Mouse (Mus musculus): Measurements from ENCODE around the gene Pcdh8. TPM values are rescaled to one million over a fixed set of nuclear protein-coding genes. Genes with fewer than 3 reads are reported as not detected.
A peak's percentile ranks its signal among the peaks of the same experiment; 100 is the strongest.

The Pcdh8 gene
- 1.6 and 1.9 TPM in 2 replicates for polyA plus RNA-seq (2015; fragmentation: Nextera tagmentation; extraction: Ambion mirVana)

DNA sequence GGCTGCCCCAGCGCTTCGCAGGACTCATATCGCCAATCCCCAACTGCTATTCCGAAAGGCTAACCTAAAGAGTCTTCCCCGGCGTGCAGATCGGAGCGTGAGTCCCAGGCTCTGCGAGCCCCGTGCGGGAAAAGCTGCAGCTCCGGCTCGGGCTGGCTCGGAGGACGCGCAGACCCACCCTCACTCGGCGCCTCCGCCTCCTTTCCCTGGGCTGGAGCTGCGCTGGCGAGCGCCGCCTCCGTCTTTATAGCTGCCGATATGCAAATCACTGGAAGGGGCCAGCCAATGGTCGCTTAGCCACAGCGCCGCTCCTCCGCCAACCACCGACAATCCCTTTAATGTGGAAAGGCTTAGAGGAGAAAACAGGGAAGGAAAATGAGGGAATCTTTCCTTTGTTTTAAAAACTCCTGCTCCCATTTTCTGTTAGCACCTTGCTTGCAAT is at the start of gene Pcdh8:
Pcdh8 (minus strand) TSS at position 219 of the 442 bp plus-strand sequence.
- Histone ChIP-seq H3K36me3 (ENCODE audit: insufficient read depth, low read length) (no peaks in the 10 kb centered on the region), H3K4me1 (ENCODE audit: insufficient read depth, low read length) (peaks cover 34% of the 10 kb centered on the region)

DNA sequence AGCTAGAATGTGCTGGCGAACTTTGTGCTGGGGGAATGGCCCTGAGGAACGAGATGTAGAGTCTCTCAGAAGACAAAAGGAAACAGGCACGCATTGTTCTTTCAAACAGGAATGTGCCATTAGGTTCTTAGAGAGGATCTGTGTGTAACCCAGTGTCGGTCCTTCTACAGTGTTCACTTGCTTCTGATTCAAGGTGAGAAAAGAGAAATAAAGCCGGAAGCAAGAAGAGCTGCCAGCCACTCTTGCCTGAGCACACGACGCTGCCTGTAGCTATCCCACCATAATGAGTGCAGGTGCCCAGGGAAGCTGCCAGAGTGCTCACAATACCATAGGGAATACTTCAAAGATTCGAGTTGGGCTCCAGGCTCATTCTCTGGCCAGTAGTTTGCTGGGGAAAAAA is 43.6 kb upstream of the Pcdh8 start:
- no peaks in the 10 kb centered on the region for H3K36me3 ChIP-seq (ENCODE audit: insufficient read depth, low read length)
- no peak overlapping the region for H3K9ac ChIP-seq (replicated peaks; ENCODE audit: low read length)
- ATAC-seq (ENCODE audit: low FRiP score, low TSS enrichment): no peak
- H3K27me3 ChIP-seq (ENCODE audit: insufficient read depth, low read length): no peaks in the 10 kb centered on the region
- no peak overlapping the region for H3K4me3 ChIP-seq (ENCODE audit: low read length)
- no peak overlapping the region for H3K4me2 ChIP-seq (replicated peaks; ENCODE audit: low read depth, low read length)
- no peaks in the 10 kb centered on the region for H3K9me3 ChIP-seq (ENCODE audit: low read length)
- H3K4me1 ChIP-seq (ENCODE audit: insufficient read depth, low read length): no peaks in the 10 kb centered on the region
- H3K27ac ChIP-seq (ENCODE audit: low read length): no peak overlapping the region
- WGBS: 67% methylated on average over 8 of the region's 8 CpGs

More for the DNA sequence above, at the start of gene Pcdh8:
- peak within 1 kb of the TSS; percentile 49 for H3K9ac ChIP-seq (replicated peaks; ENCODE audit: low read length)
- no peak within 1 kb of the TSS for H3K27ac ChIP-seq (ENCODE audit: low read length)
- peaks cover 88% of the 10 kb centered on the region for H3K27me3 ChIP-seq (ENCODE audit: insufficient read depth, low read length)
- no peaks in the 10 kb centered on the region for H3K9me3 ChIP-seq (ENCODE audit: low read length)
- WGBS: under 1% methylated on average over 30 of the region's 30 CpGs
- H3K4me2 ChIP-seq (replicated peaks; ENCODE audit: low read depth, low read length): peak within 1 kb of the TSS; percentile 74
- peak; percentile 94 for ATAC-seq (ENCODE audit: low FRiP score, low TSS enrichment)
- peak within 1 kb of the TSS; percentile 47 for H3K4me3 ChIP-seq (ENCODE audit: low read length)

DNA sequence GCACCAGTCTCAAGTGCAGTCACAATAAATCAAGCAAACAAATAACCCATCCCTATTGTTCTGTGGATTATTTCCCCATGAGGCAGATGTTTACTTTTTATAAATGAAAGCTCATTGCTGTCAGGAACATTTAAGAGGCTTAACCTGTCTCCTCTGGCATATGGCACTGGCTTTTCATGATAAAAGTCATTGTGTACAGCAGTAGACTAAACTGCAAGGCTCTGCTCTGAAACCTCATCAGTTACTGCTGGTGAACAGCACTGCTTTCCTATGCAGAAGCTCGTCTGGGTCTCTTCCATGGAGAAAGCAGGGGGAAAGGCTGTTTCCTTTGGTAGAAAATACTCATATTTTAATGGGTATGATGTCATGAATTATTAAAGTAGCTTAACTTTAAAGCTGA is 43.0 kb upstream of the Pcdh8 start:
- WGBS: 30% methylated on average over 1 of the region's 1 CpGs
- no peak overlapping the region for H3K9ac ChIP-seq (replicated peaks; ENCODE audit: low read length)
- H3K27ac ChIP-seq (ENCODE audit: low read length): no peak overlapping the region
- H3K9me3 ChIP-seq (ENCODE audit: low read length): no peaks in the 10 kb centered on the region
- H3K4me2 ChIP-seq (replicated peaks; ENCODE audit: low read depth, low read length): no peak overlapping the region
- no peak overlapping the region for H3K4me3 ChIP-seq (ENCODE audit: low read length)
- no peaks in the 10 kb centered on the region for H3K27me3 ChIP-seq (ENCODE audit: insufficient read depth, low read length)
- H3K4me1 ChIP-seq (ENCODE audit: insufficient read depth, low read length): no peaks in the 10 kb centered on the region
- H3K36me3 ChIP-seq (ENCODE audit: insufficient read depth, low read length): no peaks in the 10 kb centered on the region
- ATAC-seq (ENCODE audit: low FRiP score, low TSS enrichment): no peak

DNA sequence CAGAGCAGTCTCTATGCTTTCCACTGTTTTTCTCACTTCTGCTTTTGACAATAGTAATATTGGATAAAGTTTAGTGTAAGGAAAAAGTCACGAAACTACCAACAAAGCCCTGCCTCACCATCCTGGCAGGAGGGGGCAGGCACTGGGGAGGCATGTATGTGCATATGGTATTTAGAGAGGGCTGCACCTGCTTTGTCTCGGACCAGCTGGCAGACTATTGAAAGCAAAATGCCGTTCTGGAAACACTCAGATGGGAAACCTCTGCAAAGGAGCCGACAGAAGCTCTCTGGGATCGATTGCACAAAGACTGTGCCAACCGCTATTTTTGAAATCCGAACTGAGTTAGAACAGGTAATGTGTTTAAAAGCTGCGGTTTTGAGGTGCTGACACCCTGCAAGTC is 22.1 kb upstream of the Pcdh8 start:
- no peaks in the 10 kb centered on the region for H3K27me3 ChIP-seq (ENCODE audit: insufficient read depth, low read length)
- H3K9ac ChIP-seq (replicated peaks; ENCODE audit: low read length): no peak overlapping the region
- no peak overlapping the region for H3K4me2 ChIP-seq (replicated peaks; ENCODE audit: low read depth, low read length)
- ATAC-seq (ENCODE audit: low FRiP score, low TSS enrichment): no peak
- no peaks in the 10 kb centered on the region for H3K36me3 ChIP-seq (ENCODE audit: insufficient read depth, low read length)
- H3K9me3 ChIP-seq (ENCODE audit: low read length): no peaks in the 10 kb centered on the region
- H3K4me3 ChIP-seq (ENCODE audit: low read length): no peak overlapping the region
- no peaks in the 10 kb centered on the region for H3K4me1 ChIP-seq (ENCODE audit: insufficient read depth, low read length)
- no peak overlapping the region for H3K27ac ChIP-seq (ENCODE audit: low read length)
- 74% methylated on average over 8 of the region's 8 CpGs for WGBS

GRCm38 (mm10) chr14:79789535-79789934 is 18.4 kb upstream of the Pcdh8 start:
- no peak overlapping the region for H3K4me3 ChIP-seq (ENCODE audit: low read length)
- 45% methylated on average over 4 of the region's 4 CpGs for WGBS
- H3K27me3 ChIP-seq (ENCODE audit: insufficient read depth, low read length): no peaks in the 10 kb centered on the region
- no peak overlapping the region for H3K4me2 ChIP-seq (replicated peaks; ENCODE audit: low read depth, low read length)
- no peaks in the 10 kb centered on the region for H3K36me3 ChIP-seq (ENCODE audit: insufficient read depth, low read length)
- H3K9me3 ChIP-seq (ENCODE audit: low read length): no peaks in the 10 kb centered on the region
- ATAC-seq (ENCODE audit: low FRiP score, low TSS enrichment): no peak
- no peaks in the 10 kb centered on the region for H3K4me1 ChIP-seq (ENCODE audit: insufficient read depth, low read length)
- H3K9ac ChIP-seq (replicated peaks; ENCODE audit: low read length): no peak overlapping the region
- no peak overlapping the region for H3K27ac ChIP-seq (ENCODE audit: low read length)

DNA sequence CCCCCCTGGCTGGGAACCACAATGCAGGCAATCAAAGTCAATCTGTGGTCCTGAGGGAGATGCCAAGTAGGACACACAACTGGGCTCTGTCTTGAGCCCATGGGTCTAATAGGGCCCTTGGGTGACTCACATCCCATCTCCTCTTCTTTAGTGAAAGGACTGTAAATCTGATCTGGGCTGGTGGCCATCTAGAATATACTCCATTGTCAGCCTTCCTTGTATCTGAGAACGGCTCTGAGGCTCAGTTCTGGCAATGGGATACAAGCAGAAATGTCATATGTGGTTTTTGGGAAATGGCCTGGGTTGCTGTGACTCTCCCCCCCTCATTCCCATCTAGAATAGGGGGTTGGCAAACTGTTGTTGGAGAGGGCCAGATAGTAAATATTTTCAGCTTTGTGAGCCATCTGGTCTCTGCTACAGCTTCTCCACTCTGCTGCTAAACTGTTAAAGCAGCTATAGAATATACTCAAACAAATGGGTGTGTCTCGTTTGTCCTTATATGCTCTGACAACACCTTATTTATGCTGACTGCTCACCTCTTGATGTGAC is 17.6 kb upstream of the Pcdh8 start:
- Histone ChIP-seq H3K36me3 (ENCODE audit: insufficient read depth, low read length) (no peaks in the 10 kb centered on the region), H3K9me3 (ENCODE audit: low read length) (no peaks in the 10 kb centered on the region)
- 58% methylated on average over 2 of the region's 2 CpGs for WGBS

GRCm38 (mm10) chr14:79787918-79788317 is 16.8 kb upstream of the Pcdh8 start:
- H3K9ac ChIP-seq (replicated peaks; ENCODE audit: low read length): no peak overlapping the region
- ATAC-seq (ENCODE audit: low FRiP score, low TSS enrichment): no peak
- H3K27me3 ChIP-seq (ENCODE audit: insufficient read depth, low read length): no peaks in the 10 kb centered on the region
- no peaks in the 10 kb centered on the region for H3K9me3 ChIP-seq (ENCODE audit: low read length)
- H3K4me3 ChIP-seq (ENCODE audit: low read length): no peak overlapping the region
- no peaks in the 10 kb centered on the region for H3K4me1 ChIP-seq (ENCODE audit: insufficient read depth, low read length)
- H3K36me3 ChIP-seq (ENCODE audit: insufficient read depth, low read length): no peaks in the 10 kb centered on the region
- H3K4me2 ChIP-seq (replicated peaks; ENCODE audit: low read depth, low read length): no peak overlapping the region
- no peak overlapping the region for H3K27ac ChIP-seq (ENCODE audit: low read length)
- WGBS: 70% methylated on average over 6 of the region's 6 CpGs

More for the DNA sequence above, 17.6 kb upstream of the Pcdh8 start:
- H3K4me3 ChIP-seq (ENCODE audit: low read length): no peak overlapping the region
- no peaks in the 10 kb centered on the region for H3K4me1 ChIP-seq (ENCODE audit: insufficient read depth, low read length)
- no peak for ATAC-seq (ENCODE audit: low FRiP score, low TSS enrichment)
- no peaks in the 10 kb centered on the region for H3K27me3 ChIP-seq (ENCODE audit: insufficient read depth, low read length)
- no peak overlapping the region for H3K4me2 ChIP-seq (replicated peaks; ENCODE audit: low read depth, low read length)
- H3K27ac ChIP-seq (ENCODE audit: low read length): no peak overlapping the region
- no peak overlapping the region for H3K9ac ChIP-seq (replicated peaks; ENCODE audit: low read length)

- WGBS: 24% methylated on average over 4 of the region's 4 CpGs
- ATAC-seq (ENCODE audit: low FRiP score, low TSS enrichment): no peak
- no peaks in the 10 kb centered on the region for H3K4me1 ChIP-seq (ENCODE audit: insufficient read depth, low read length)
- no peaks in the 10 kb centered on the region for H3K27me3 ChIP-seq (ENCODE audit: insufficient read depth, low read length)
- no peak overlapping the region for H3K27ac ChIP-seq (ENCODE audit: low read length)
- no peak overlapping the region for H3K9ac ChIP-seq (replicated peaks; ENCODE audit: low read length)
- H3K36me3 ChIP-seq (ENCODE audit: insufficient read depth, low read length): no peaks in the 10 kb centered on the region
- H3K4me2 ChIP-seq (replicated peaks; ENCODE audit: low read depth, low read length): no peak overlapping the region
- no peaks in the 10 kb centered on the region for H3K9me3 ChIP-seq (ENCODE audit: low read length)
- no peak overlapping the region for H3K4me3 ChIP-seq (ENCODE audit: low read length)
These were observed 14.3 kb upstream of the Pcdh8 start for GRCm38 (mm10) chr14:79785400-79785799.

GRCm38 (mm10) chr14:79780889-79781288 is 9.8 kb upstream of the Pcdh8 start:
- Histone ChIP-seq H3K9me3 (ENCODE audit: low read length) (no peaks in the 10 kb centered on the region), H3K36me3 (ENCODE audit: insufficient read depth, low read length) (no peaks in the 10 kb centered on the region), H3K27me3 (ENCODE audit: insufficient read depth, low read length) (peaks cover 10% of the 10 kb centered on the region; the same call in 1 of the 2 replicates), H3K9ac (replicated peaks; ENCODE audit: low read length) (no peak overlapping the region), H3K4me1 (ENCODE audit: insufficient read depth, low read length) (no peaks in the 10 kb centered on the region), H3K27ac (ENCODE audit: low read length) (no peak overlapping the region), H3K4me3 (ENCODE audit: low read length) (no peak overlapping the region), H3K4me2 (replicated peaks; ENCODE audit: low read depth, low read length) (no peak overlapping the region)
- WGBS: 39% methylated on average over 1 of the region's 1 CpGs
- ATAC-seq (ENCODE audit: low FRiP score, low TSS enrichment): no peak

DNA sequence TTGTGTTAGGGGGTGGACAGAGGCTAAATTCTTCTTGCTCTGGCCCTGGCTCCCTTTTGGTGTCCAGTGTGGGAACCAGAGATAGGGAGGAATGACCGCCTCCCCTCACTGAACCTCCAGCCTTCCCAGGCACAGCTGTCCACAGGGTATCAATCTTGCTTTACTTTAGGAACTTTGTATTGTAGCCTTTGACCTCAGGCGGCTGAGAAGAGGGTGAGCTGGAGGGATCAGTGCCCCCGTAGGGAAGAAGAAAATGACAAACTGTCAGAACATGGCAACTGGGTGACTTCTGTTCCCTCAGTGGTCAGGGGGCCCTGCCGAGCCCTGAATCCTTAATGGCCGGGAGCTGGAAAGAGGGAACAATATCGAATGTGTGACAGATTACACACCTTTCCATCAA is 9.2 kb upstream of the Pcdh8 start:
- no peak overlapping the region for H3K4me2 ChIP-seq (replicated peaks; ENCODE audit: low read depth, low read length)
- no peaks in the 10 kb centered on the region for H3K36me3 ChIP-seq (ENCODE audit: insufficient read depth, low read length)
- H3K9me3 ChIP-seq (ENCODE audit: low read length): no peaks in the 10 kb centered on the region
- ATAC-seq (ENCODE audit: low FRiP score, low TSS enrichment): no peak
- no peak overlapping the region for H3K27ac ChIP-seq (ENCODE audit: low read length)
- H3K4me1 ChIP-seq (ENCODE audit: insufficient read depth, low read length): no peaks in the 10 kb centered on the region
- H3K9ac ChIP-seq (replicated peaks; ENCODE audit: low read length): no peak overlapping the region
- 14% methylated on average over 6 of the region's 6 CpGs for WGBS
- peaks cover 16% of the 10 kb centered on the region for H3K27me3 ChIP-seq (ENCODE audit: insufficient read depth, low read length)
- H3K4me3 ChIP-seq (ENCODE audit: low read length): no peak overlapping the region
